Mouse (Mus musculus): ENCODE results near the gene Btnl10. TPM values are rescaled to one million over a fixed set of nuclear protein-coding genes. Genes with fewer than 3 reads are reported as not detected.

Gene Btnl10
- total and polyA plus RNA-seq, 3 experiments: 0.04 TPM; not detected in 2

DNA sequence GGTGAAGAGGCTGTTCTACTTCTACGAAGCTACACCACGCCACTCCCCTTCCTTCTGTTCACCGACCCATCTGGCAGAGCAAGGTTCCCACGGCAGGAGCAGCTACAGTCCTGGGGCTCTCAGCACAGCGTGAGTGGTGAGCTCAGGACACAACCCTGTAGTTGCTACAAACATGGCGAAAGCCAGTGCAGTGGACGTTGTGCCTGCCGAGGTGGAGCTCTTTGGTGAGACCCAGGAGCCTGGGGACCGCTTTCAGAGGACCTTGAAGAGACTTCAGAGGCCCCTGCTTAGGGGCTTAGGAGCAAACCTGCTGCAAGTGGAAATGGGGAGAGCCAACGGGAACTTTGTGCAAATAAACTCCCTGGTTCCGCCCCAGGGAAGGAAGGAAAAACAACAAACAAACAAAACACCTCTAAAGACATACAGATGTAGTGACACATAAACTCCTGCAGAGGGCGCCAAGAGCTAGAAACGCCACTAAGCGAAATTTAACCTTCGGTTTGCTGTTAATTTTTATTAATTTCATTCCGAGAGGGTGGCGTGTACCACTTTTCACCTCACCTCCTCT is 3.2 kb upstream of the Btnl10 start:
- Histone ChIP-seq H3K9ac (ENCODE audit: low read depth, low read length) (peak overlapping the region; percentile 47), H3K79me2 (replicated peaks; ENCODE audit: control insufficient read depth, insufficient read depth, low read length) (no peaks in the 10 kb centered on the region), H3K36me3 (ENCODE audit: control insufficient read depth, insufficient read depth, low read length) (no peaks in the 10 kb centered on the region), H3K4me1 (ENCODE audit: control insufficient read depth, insufficient read depth, low read length) (no peaks in the 10 kb centered on the region), H3K27ac (peak overlapping the region; percentile 43), H3K4me3 (peak overlapping the region; percentile 21), H3K27me3 (ENCODE audit: control insufficient read depth, insufficient read depth, low read length) (no peaks in the 10 kb centered on the region)
- intact Hi-C loops (cut with DNase I): no loop called here
- peak; percentile 24 to 53 for DNase-seq
- TF ChIP-seq POLR2A (IDR thresholded peaks at IDR 0.05; ENCODE audit: insufficient read depth, low read depth, low read length): no peak
- no peak for TF ChIP-seq EP300 (IDR thresholded peaks at IDR 0.05; ENCODE audit: insufficient read depth, low read depth, low read length)
- TF ChIP-seq CTCF (IDR thresholded peaks at IDR 0.05): peak; percentile 95
- 7% methylated on average over 17 of the region's 17 CpGs for WGBS

DNA sequence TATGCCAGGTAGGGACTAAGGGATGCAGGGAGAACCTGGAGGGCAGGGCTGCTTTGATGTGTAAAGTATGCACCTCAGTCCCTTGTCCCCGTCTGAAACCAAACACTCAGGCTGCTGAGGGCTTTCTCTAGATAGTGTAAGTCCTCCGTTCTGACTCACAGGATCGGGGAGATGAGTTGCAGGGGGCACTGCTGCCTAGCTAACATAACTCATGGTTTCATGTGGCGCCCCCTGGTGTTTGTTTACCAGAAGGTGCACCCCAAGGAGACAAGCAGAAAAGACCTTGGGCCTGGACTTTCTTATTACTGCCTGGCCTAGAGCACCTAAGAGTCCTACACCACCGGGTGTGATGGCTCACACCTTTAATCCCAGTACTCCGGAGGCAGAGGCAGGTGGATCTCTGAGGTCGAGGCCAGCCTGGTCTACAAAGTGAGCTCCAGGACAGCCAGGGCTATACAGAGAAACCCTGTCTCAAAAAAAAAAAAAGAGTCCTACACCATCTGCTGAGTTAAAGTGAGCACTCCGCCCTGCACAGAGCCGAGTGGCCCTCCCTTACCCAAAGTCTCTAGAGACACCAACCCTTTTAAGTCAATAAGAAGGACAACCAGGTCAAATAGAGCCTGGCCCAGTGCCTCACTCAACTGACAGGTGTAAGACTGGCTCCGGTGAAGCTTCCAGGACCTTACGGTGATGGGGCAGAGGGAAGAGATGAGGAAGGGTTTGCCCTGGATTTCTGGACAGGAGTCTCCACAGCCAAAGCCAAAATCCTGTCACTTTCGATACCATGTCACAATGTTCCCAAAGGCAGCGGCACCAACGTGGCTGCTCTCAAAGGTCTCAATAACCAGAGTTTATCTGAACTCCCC is 596 bp upstream of the Btnl10 start:
- 44% methylated on average over 14 of the region's 14 CpGs for WGBS
- no peak for DNase-seq
- H3K27me3 ChIP-seq (ENCODE audit: control insufficient read depth, insufficient read depth, low read length): peaks cover 3% of the 10 kb centered on the region; the same call in 1 of the 2 replicates
- H3K27ac ChIP-seq: no peak overlapping the region
- H3K79me2 ChIP-seq (replicated peaks; ENCODE audit: control insufficient read depth, insufficient read depth, low read length): no peaks in the 10 kb centered on the region
- intact Hi-C loops (cut with DNase I): no loop called here
- H3K4me3 ChIP-seq: no peak overlapping the region
- no peaks in the 10 kb centered on the region for H3K4me1 ChIP-seq (ENCODE audit: control insufficient read depth, insufficient read depth, low read length)
- no peaks in the 10 kb centered on the region for H3K36me3 ChIP-seq (ENCODE audit: control insufficient read depth, insufficient read depth, low read length)
- no peak for TF ChIP-seq EP300 (IDR thresholded peaks at IDR 0.05; ENCODE audit: insufficient read depth, low read depth, low read length)
- no peak for TF ChIP-seq POLR2A (IDR thresholded peaks at IDR 0.05; ENCODE audit: insufficient read depth, low read depth, low read length)
- peak; percentile 72 for TF ChIP-seq CTCF (IDR thresholded peaks at IDR 0.05)
- H3K9ac ChIP-seq (ENCODE audit: low read depth, low read length): no peak overlapping the region

DNA sequence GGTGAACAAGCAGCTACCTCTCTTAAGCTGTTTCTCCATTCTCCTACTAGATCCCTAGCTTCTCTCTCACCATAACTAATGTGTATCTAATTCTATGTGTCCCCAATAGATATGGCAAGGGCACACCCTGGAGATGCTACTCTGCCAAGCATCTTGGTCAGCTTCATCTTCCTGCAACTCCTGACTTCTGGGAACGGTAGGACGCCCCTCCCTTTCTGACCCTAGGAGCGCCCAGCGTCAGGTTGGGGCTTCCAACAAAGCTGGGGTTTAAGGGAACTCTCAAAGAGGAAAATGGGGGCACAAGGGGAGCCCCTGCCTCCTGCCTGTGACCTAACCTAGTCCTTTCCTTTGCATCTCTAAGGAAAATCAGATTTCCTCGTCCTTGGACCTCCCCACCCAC is 1.1 kb downstream of the Btnl10 start:
- Histone ChIP-seq H3K4me3 (no peak overlapping the region), H3K79me2 (replicated peaks; ENCODE audit: control insufficient read depth, insufficient read depth, low read length) (no peaks in the 10 kb centered on the region), H3K27me3 (ENCODE audit: control insufficient read depth, insufficient read depth, low read length) (peaks cover 3% of the 10 kb centered on the region; the same call in 1 of the 2 replicates), H3K9ac (ENCODE audit: low read depth, low read length) (no peak overlapping the region), H3K27ac (no peak overlapping the region), H3K36me3 (ENCODE audit: control insufficient read depth, insufficient read depth, low read length) (no peaks in the 10 kb centered on the region), H3K4me1 (ENCODE audit: control insufficient read depth, insufficient read depth, low read length) (no peaks in the 10 kb centered on the region)
- DNase-seq: no peak
- intact Hi-C loops (cut with DNase I): no loop called here
- WGBS: 59% methylated on average over 5 of the region's 5 CpGs
- TF ChIP-seq EP300 (IDR thresholded peaks at IDR 0.05; ENCODE audit: insufficient read depth, low read depth, low read length) (no peak), POLR2A (IDR thresholded peaks at IDR 0.05; ENCODE audit: insufficient read depth, low read depth, low read length) (no peak), CTCF (IDR thresholded peaks at IDR 0.05) (no peak)

DNA sequence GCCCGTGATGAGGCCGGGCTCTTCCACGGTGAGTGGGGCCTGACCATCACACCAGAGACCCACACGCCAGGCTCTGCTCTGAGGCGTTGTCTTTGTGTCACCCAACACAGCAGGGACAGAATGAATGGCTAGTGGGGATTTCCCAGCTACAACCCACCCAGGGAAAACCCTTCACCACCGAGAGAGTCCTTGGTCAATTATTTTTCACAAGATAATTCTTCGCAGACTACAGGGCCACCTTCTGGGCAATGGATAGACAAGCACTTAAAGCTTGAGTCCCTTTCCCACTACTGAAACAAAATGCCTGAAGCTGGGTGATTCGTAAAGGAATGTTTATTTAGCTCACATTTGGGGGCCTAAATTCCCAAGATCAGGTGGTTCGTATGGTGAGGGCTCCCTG is 4.7 kb downstream of the Btnl10 start:
- no peaks in the 10 kb centered on the region for H3K4me1 ChIP-seq (ENCODE audit: control insufficient read depth, insufficient read depth, low read length)
- peaks cover 3% of the 10 kb centered on the region; the same call in 1 of the 2 replicates for H3K27me3 ChIP-seq (ENCODE audit: control insufficient read depth, insufficient read depth, low read length)
- 81% methylated on average over 9 of the region's 9 CpGs for WGBS
- H3K36me3 ChIP-seq (ENCODE audit: control insufficient read depth, insufficient read depth, low read length): no peaks in the 10 kb centered on the region
- DNase-seq: no peak
- no peak overlapping the region for H3K9ac ChIP-seq (ENCODE audit: low read depth, low read length)
- no peak overlapping the region for H3K4me3 ChIP-seq
- H3K79me2 ChIP-seq (replicated peaks; ENCODE audit: control insufficient read depth, insufficient read depth, low read length): no peaks in the 10 kb centered on the region
- no peak for TF ChIP-seq CTCF (IDR thresholded peaks at IDR 0.05)
- TF ChIP-seq EP300 (IDR thresholded peaks at IDR 0.05; ENCODE audit: insufficient read depth, low read depth, low read length): no peak
- TF ChIP-seq POLR2A (IDR thresholded peaks at IDR 0.05; ENCODE audit: insufficient read depth, low read depth, low read length): no peak
- no peak overlapping the region for H3K27ac ChIP-seq
- intact Hi-C loops (cut with DNase I): no loop called here

DNA sequence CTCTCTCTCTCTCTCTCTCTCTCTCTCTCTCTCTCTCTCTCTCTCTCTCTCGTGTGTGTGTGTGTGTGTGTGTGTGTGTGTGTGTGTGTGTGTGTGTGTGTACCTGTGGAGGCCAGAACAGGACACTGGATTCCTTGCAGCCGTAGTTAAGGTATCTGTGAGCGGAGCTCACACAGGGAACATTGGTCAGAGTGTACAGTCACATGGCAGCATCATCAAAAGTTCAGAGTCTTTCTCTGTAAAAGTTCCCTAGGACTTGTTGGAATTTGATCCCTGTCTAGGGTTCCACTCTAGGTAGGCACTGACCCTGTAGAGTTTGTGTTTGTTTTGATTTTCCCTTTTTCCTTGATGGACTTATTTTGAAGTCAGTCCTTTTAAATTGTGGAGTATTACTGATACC is 8.9 kb downstream of the Btnl10 start:
- Histone ChIP-seq H3K27ac (no peak overlapping the region), H3K4me1 (ENCODE audit: control insufficient read depth, insufficient read depth, low read length) (peaks cover 3% of the 10 kb centered on the region), H3K36me3 (ENCODE audit: control insufficient read depth, insufficient read depth, low read length) (no peaks in the 10 kb centered on the region), H3K4me3 (no peak overlapping the region), H3K9ac (ENCODE audit: low read depth, low read length) (no peak overlapping the region), H3K79me2 (replicated peaks; ENCODE audit: control insufficient read depth, insufficient read depth, low read length) (no peaks in the 10 kb centered on the region), H3K27me3 (ENCODE audit: control insufficient read depth, insufficient read depth, low read length) (no peaks in the 10 kb centered on the region)
- TF ChIP-seq POLR2A (IDR thresholded peaks at IDR 0.05; ENCODE audit: insufficient read depth, low read depth, low read length): no peak
- TF ChIP-seq CTCF (IDR thresholded peaks at IDR 0.05): no peak
- TF ChIP-seq EP300 (IDR thresholded peaks at IDR 0.05; ENCODE audit: insufficient read depth, low read depth, low read length): no peak
- no peak for DNase-seq
- intact Hi-C loops (cut with DNase I): loop anchor here (5.0 kb wide), 1 partner anchor 371 kb away; no protein-coding TSS in a partner anchor
- WGBS: 87% methylated on average over 2 of the region's 3 CpGs

DNA sequence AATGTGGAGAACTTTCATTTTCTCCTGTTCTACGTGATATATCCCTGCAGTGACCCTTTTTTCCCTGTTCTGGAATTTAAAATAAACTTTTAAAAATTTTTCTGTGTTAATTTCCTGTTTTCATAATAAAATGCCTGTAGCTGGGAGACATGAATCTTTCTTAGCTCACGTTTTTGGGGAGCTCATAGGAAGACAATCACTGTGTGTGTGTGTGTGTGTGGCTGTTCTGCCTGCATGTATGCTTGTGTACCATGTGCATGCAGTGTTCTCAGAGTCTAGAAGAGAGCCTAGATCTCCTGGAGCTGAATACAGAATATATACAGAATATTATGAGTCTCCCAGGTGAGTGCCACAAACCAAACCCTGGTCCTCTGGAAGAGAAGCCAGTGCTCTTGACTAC is 9.3 kb downstream of the Btnl10 start:
- Histone ChIP-seq H3K27me3 (ENCODE audit: control insufficient read depth, insufficient read depth, low read length) (no peaks in the 10 kb centered on the region), H3K27ac (no peak overlapping the region), H3K79me2 (replicated peaks; ENCODE audit: control insufficient read depth, insufficient read depth, low read length) (no peaks in the 10 kb centered on the region), H3K36me3 (ENCODE audit: control insufficient read depth, insufficient read depth, low read length) (no peaks in the 10 kb centered on the region), H3K4me1 (ENCODE audit: control insufficient read depth, insufficient read depth, low read length) (peaks cover 3% of the 10 kb centered on the region), H3K4me3 (no peak overlapping the region), H3K9ac (ENCODE audit: low read depth, low read length) (no peak overlapping the region)
- no peak for TF ChIP-seq POLR2A (IDR thresholded peaks at IDR 0.05; ENCODE audit: insufficient read depth, low read depth, low read length)
- no peak for TF ChIP-seq EP300 (IDR thresholded peaks at IDR 0.05; ENCODE audit: insufficient read depth, low read depth, low read length)
- TF ChIP-seq CTCF (IDR thresholded peaks at IDR 0.05): no peak
- DNase-seq: no peak
- intact Hi-C loops (cut with DNase I): loop anchor here (5.0 kb wide), 1 partner anchor 370 kb away; no protein-coding TSS in a partner anchor
- 62% methylated on average over 2 of the region's 2 CpGs for WGBS

Data from heart, adult 2 months (tissue).